Mouse (Mus musculus): ENCODE results near the gene Sf3b3.
A peak's percentile ranks its signal among the peaks of the same experiment; 100 is the strongest.
"Not testable (repeated sequence)": the region's sequence is repeated elsewhere in the genome, so short reads cannot be mapped to it uniquely, and the experiment has no call there.

The Sf3b3 gene

GRCm38 (mm10) chr8:110846405-110847170, at the start of gene Sf3b3, which contains the start of gene Cog4:
Gene Sf3b3 (minus strand): TSS chr8:110846787.
Gene Cog4 (plus strand): TSS chr8:110846600.
- peak; percentile 71 to 80 for DNase-seq (ENCODE audit: low spot score in 2 of 2)

- DNase-seq (ENCODE audit: low spot score in 2 of 2): no peak
Measured at GRCm38 (mm10) chr8:110895812-110896211, 49.2 kb upstream of the Sf3b3 start.

- no peak for DNase-seq (ENCODE audit: low spot score in 2 of 2)
Measured at GRCm38 (mm10) chr8:110895254-110895653, 48.7 kb upstream of the Sf3b3 start.

GRCm38 (mm10) chr8:110894851-110895250, 48.3 kb upstream of the Sf3b3 start:
- no peak for DNase-seq (ENCODE audit: low spot score in 2 of 2)

- DNase-seq (ENCODE audit: low spot score in 2 of 2): no peak
Measured at GRCm38 (mm10) chr8:110892913-110893312, 46.3 kb upstream of the Sf3b3 start.

GRCm38 (mm10) chr8:110892040-110892439, 45.5 kb upstream of the Sf3b3 start:
- no peak for DNase-seq (ENCODE audit: low spot score in 2 of 2)

GRCm38 (mm10) chr8:110889904-110890470, 43.4 kb upstream of the Sf3b3 start:
- DNase-seq (ENCODE audit: low spot score in 2 of 2): no peak

GRCm38 (mm10) chr8:110888860-110889259, 42.3 kb upstream of the Sf3b3 start:
- DNase-seq (ENCODE audit: low spot score in 2 of 2): no peak

- DNase-seq (ENCODE audit: low spot score in 2 of 2): no peak
Measured at GRCm38 (mm10) chr8:110888441-110888840, 41.9 kb upstream of the Sf3b3 start.

GRCm38 (mm10) chr8:110887551-110887950, 41.0 kb upstream of the Sf3b3 start:
- no peak for DNase-seq (ENCODE audit: low spot score in 2 of 2)

GRCm38 (mm10) chr8:110886634-110887033, 40.0 kb upstream of the Sf3b3 start:
- no peak for DNase-seq (ENCODE audit: low spot score in 2 of 2)

- no peak for DNase-seq (ENCODE audit: low spot score in 2 of 2)
Measured at GRCm38 (mm10) chr8:110883824-110884223, 37.2 kb upstream of the Sf3b3 start.

GRCm38 (mm10) chr8:110881741-110882310, 35.2 kb upstream of the Sf3b3 start:
- no peak for DNase-seq (ENCODE audit: low spot score in 2 of 2)

GRCm38 (mm10) chr8:110877862-110878261, 31.3 kb upstream of the Sf3b3 start:
- DNase-seq (ENCODE audit: low spot score in 2 of 2): no peak

- DNase-seq (ENCODE audit: low spot score in 2 of 2): no peak
Measured at GRCm38 (mm10) chr8:110870501-110870900, 23.9 kb upstream of the Sf3b3 start.

- DNase-seq (ENCODE audit: low spot score in 2 of 2): not testable (repeated sequence)
Measured at GRCm38 (mm10) chr8:110861347-110862025, 14.9 kb upstream of the Sf3b3 start.

- DNase-seq (ENCODE audit: low spot score in 2 of 2): no peak
Measured at GRCm38 (mm10) chr8:110859651-110860501, 13.3 kb upstream of the Sf3b3 start.

- no peak for DNase-seq (ENCODE audit: low spot score in 2 of 2)
Measured at GRCm38 (mm10) chr8:110856760-110857461, 10.3 kb upstream of the Sf3b3 start.

- DNase-seq (ENCODE audit: low spot score in 2 of 2): not testable (repeated sequence)
Measured at GRCm38 (mm10) chr8:110856073-110856472, 9.5 kb upstream of the Sf3b3 start.

GRCm38 (mm10) chr8:110851186-110851585, 4.6 kb upstream of the Sf3b3 start:
- no peak for DNase-seq (ENCODE audit: low spot score in 2 of 2)
